Mouse (Mus musculus): ENCODE results near the gene Plcd3. TPM values are rescaled to one million over a fixed set of nuclear protein-coding genes. Genes with fewer than 3 reads are reported as not detected.

Plcd3 gene
- 0.80 and 0.90 TPM in 2 replicates for polyA plus RNA-seq (2014; fragmentation: Nextera tagmentation; extraction: Ambion mirVana)

DNA sequence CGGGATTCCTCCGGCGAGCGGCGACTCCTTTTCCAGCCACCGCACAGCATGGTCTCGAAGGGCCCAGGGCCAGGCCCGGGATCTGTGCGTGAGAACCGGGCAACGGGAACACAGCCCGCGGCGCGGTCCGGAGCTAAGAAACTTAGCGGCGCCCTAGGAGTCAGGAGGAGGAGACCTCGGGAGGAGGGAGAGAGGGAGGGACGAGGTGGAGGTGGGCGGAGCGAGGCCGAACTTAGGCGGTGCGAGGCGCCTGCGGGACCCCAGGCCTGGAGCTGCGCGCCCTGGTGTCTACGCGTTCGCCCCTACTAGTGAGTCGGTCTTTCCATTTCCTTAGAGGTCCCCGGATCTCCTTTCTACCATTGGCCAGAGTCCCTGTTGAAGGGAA, at the start of gene Plcd3, which contains the start of gene Acbd4:
TSS of gene Plcd3 (minus strand) at position 178 of the 385 bp plus-strand sequence.
TSS of gene Acbd4 (plus strand) at position 202 of the 385 bp plus-strand sequence.
- Histone ChIP-seq H3K27ac (ENCODE audit: low read depth, low read length) (no peak within 1 kb of the TSS), H3K36me3 (ENCODE audit: control insufficient read depth, insufficient read depth, low read length) (no peaks in the 10 kb centered on the region), H3K9ac (ENCODE audit: low read length) (peak within 1 kb of the TSS; percentile 45), H3K4me2 (ENCODE audit: low read depth) (peak within 1 kb of the TSS; percentile 74), H3K9me3 (ENCODE audit: control insufficient read depth, low read length) (no peaks in the 10 kb centered on the region), H3K4me3 (ENCODE audit: low read depth, low read length) (peak within 1 kb of the TSS; percentile 43), H3K27me3 (ENCODE audit: control insufficient read depth, insufficient read depth, low read length) (peaks cover 37% of the 10 kb centered on the region), H3K4me1 (ENCODE audit: control insufficient read depth, insufficient read depth, low read length) (peaks cover 8% of the 10 kb centered on the region; the same call in 1 of the 2 replicates)
- DNase-seq (ENCODE audit: low spot score) (peak; percentile 73), ATAC-seq (ENCODE audit: insufficient read depth, low FRiP score, low TSS enrichment) (peak; percentile 40; the same call in 1 of the 2 replicates)
- WGBS, result under 1% methylated on average over 34 of the region's 34 CpGs

DNA sequence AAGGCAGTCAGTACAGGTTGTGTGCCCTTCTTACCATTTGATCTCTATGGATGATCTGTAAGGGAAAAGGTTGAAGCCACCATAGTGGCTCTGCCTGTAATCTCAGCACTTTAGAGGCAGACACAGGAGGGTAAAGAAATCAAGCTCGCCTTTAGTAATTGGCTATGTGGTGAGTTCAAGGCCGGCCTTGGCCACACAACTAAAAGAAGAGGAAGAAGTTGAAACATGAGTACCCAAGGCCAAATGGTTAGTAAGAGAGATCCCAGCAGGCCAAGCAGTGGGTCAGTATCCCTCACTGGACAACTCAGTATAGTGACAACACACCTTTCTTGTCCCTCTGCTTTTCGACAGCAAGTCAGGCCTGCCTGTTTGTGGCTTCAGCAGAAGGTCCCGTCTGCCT, 48.3 kb upstream of the Plcd3 start:
- Histone ChIP-seq H3K36me3 (ENCODE audit: control insufficient read depth, insufficient read depth, low read length) (no peaks in the 10 kb centered on the region), H3K9ac (ENCODE audit: low read length) (no peak overlapping the region), H3K27ac (ENCODE audit: low read depth, low read length) (no peak overlapping the region), H3K4me1 (ENCODE audit: control insufficient read depth, insufficient read depth, low read length) (no peaks in the 10 kb centered on the region), H3K4me3 (ENCODE audit: low read depth, low read length) (no peak overlapping the region), H3K9me3 (ENCODE audit: control insufficient read depth, low read length) (no peaks in the 10 kb centered on the region), H3K27me3 (ENCODE audit: control insufficient read depth, insufficient read depth, low read length) (no peaks in the 10 kb centered on the region), H3K4me2 (ENCODE audit: low read depth) (no peak overlapping the region)
- WGBS, result 89% methylated on average over 4 of the region's 4 CpGs
- DNase-seq (ENCODE audit: low spot score) (no peak), ATAC-seq (ENCODE audit: insufficient read depth, low FRiP score, low TSS enrichment) (no peak)

DNA sequence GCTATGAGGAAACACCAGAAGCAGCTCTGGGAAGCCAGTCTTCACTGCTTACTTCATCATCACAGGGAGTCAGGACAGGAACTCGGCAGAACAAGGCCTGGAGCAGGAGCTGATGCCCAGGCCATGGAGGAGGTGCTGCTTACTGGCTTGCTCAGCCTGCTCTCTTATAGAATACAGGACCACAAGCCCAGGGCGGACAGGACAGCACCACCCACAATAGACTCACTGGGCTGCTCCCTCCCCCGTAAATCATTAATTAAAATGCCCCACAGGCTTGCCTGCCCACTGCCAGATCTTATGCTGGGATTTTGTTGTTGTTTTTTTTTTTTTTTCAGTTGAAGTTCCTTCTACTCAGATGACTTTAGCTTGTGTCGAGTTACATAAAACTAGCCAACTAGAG, 46.3 kb upstream of the Plcd3 start:
- Histone ChIP-seq H3K4me3 (ENCODE audit: low read depth, low read length) (no peak overlapping the region), H3K9me3 (ENCODE audit: control insufficient read depth, low read length) (no peaks in the 10 kb centered on the region), H3K36me3 (ENCODE audit: control insufficient read depth, insufficient read depth, low read length) (no peaks in the 10 kb centered on the region), H3K9ac (ENCODE audit: low read length) (no peak overlapping the region), H3K27ac (ENCODE audit: low read depth, low read length) (no peak overlapping the region), H3K4me1 (ENCODE audit: control insufficient read depth, insufficient read depth, low read length) (no peaks in the 10 kb centered on the region), H3K27me3 (ENCODE audit: control insufficient read depth, insufficient read depth, low read length) (no peaks in the 10 kb centered on the region), H3K4me2 (ENCODE audit: low read depth) (no peak overlapping the region)
- ATAC-seq (ENCODE audit: insufficient read depth, low FRiP score, low TSS enrichment) (no peak), DNase-seq (ENCODE audit: low spot score) (no peak)
- WGBS, result 76% methylated on average over 4 of the region's 4 CpGs

DNA sequence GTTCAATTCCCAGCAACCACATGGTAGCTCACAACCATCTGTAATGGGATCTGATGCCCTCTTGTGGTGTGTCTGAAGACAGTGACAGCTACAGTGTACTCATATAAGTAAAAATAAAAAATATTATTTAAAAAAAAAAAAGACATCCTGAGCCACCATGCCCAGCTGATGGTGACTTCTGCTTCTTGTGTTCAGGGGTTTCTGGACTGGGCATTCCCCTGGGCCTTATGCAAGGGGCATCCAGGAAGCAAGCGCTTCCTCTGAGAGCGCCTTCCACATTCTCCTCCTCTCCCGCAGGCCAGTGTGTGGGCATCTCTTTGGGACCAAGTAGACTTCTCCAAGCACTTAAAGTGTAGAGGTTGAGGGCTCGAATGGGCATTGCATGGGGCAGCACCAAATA, 44.9 kb upstream of the Plcd3 start:
- Histone ChIP-seq H3K36me3 (ENCODE audit: control insufficient read depth, insufficient read depth, low read length) (no peaks in the 10 kb centered on the region), H3K4me2 (ENCODE audit: low read depth) (no peak overlapping the region), H3K4me1 (ENCODE audit: control insufficient read depth, insufficient read depth, low read length) (peaks cover 3% of the 10 kb centered on the region), H3K9ac (ENCODE audit: low read length) (no peak overlapping the region), H3K27me3 (ENCODE audit: control insufficient read depth, insufficient read depth, low read length) (no peaks in the 10 kb centered on the region), H3K4me3 (ENCODE audit: low read depth, low read length) (no peak overlapping the region), H3K27ac (ENCODE audit: low read depth, low read length) (no peak overlapping the region), H3K9me3 (ENCODE audit: control insufficient read depth, low read length) (no peaks in the 10 kb centered on the region)
- DNase-seq (ENCODE audit: low spot score), result no peak
- 95% methylated on average over 4 of the region's 4 CpGs for WGBS
- ATAC-seq (ENCODE audit: insufficient read depth, low FRiP score, low TSS enrichment), result no peak

DNA sequence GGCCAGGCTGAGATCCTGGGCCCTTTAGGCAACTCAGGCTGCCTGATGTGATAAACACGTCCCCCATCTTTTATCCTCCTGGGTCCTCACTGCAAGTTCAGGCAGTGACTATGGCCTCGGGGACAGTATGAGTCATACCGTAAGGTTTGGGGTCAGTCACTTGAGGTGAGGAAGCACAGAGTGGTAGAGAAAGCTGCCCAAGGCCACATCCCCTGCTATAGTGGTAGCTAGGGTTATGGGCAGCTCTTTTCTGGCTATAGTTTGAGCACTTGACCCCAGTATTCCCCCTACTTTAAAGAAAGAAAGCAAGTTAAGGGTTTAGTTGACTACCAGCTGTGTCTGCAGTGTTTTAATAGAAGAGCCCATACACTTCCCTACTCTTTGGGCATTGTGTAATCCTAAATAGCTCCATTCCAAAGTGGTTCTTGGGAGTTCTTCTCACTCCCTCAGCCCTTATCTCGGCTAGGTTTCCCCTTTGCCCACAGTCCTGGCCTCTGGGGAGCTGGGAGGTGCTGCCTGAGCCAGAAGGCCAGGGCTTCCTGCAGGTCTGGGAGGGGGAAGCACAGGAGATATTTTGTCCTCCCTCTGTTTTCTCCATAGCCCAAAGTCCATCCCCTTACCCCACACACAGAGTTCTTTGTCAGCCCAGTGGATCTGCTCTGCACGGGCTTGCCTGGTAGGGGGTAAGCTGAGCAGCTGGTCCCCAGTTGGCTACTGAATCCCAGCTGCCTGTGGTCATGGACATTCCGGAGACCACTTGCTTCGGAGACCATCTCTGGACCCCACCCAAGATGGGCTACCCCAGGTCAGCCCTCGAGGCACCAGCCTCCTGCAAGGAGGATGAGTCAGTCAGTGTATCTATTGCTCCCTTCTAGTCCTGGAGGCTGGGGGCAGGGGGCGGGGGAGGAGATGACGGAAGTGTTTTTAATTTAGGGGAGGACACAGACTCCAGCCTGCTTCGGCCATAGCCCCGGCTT, 43.1 kb upstream of the Plcd3 start:
- ATAC-seq (ENCODE audit: insufficient read depth, low FRiP score, low TSS enrichment) (no peak), DNase-seq (ENCODE audit: low spot score) (no peak)
- H3K4me1 ChIP-seq (ENCODE audit: control insufficient read depth, insufficient read depth, low read length), result peaks cover 3% of the 10 kb centered on the region
- H3K9me3 ChIP-seq (ENCODE audit: control insufficient read depth, low read length), result no peaks in the 10 kb centered on the region
- no peaks in the 10 kb centered on the region for H3K27me3 ChIP-seq (ENCODE audit: control insufficient read depth, insufficient read depth, low read length)
- no peak overlapping the region for H3K27ac ChIP-seq (ENCODE audit: low read depth, low read length)
- H3K9ac ChIP-seq (ENCODE audit: low read length), result no peak overlapping the region
- no peak overlapping the region for H3K4me2 ChIP-seq (ENCODE audit: low read depth)
- 44% methylated on average over 12 of the region's 12 CpGs for WGBS
- no peak overlapping the region for H3K4me3 ChIP-seq (ENCODE audit: low read depth, low read length)
- H3K36me3 ChIP-seq (ENCODE audit: control insufficient read depth, insufficient read depth, low read length), result no peaks in the 10 kb centered on the region

DNA sequence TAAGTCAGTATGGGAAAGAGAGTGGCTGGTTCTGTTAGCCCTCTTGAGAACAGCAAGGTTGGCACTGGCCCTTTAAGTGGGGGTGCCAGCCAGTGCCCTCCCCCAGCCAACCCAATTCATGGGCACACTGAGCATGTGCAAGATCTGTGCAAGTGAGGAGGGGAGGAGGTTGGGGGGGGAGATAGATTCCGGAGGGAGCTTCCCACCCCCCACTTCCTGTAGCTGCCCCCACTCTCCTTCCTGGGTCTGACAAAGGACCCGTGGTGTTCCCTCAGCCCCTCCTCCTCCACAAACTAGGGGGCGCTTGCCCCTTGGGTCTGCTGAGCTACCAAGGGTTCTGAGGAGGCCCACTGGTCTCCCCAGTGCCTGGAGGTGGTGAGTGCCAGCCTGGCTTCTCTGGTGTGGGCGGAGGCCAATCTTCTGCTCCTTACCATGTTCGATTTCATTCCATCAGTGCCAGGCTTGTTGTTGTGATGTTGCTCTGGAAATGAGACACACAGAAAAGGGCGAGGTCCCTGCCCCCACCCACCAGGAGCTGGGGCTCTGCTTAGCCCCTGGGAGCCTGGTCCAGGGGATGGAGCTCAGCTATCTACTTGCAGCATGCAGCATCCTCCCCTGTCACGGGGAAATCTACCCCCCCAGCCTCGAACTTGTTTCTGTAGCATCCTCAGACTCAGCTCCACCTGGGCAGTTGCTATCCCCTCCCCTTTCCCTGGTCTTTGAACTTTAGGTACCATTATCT, 41.2 kb upstream of the Plcd3 start:
- ATAC-seq (ENCODE audit: insufficient read depth, low FRiP score, low TSS enrichment) (no peak; the same call in 1 of the 2 replicates), DNase-seq (ENCODE audit: low spot score) (peak; percentile 38)
- Histone ChIP-seq H3K9ac (ENCODE audit: low read length) (peak overlapping the region; percentile 9), H3K27ac (ENCODE audit: low read depth, low read length) (no peak overlapping the region), H3K36me3 (ENCODE audit: control insufficient read depth, insufficient read depth, low read length) (no peaks in the 10 kb centered on the region), H3K4me2 (ENCODE audit: low read depth) (no peak overlapping the region), H3K4me3 (ENCODE audit: low read depth, low read length) (no peak overlapping the region), H3K4me1 (ENCODE audit: control insufficient read depth, insufficient read depth, low read length) (peaks cover 3% of the 10 kb centered on the region), H3K9me3 (ENCODE audit: control insufficient read depth, low read length) (no peaks in the 10 kb centered on the region), H3K27me3 (ENCODE audit: control insufficient read depth, insufficient read depth, low read length) (no peaks in the 10 kb centered on the region)
- WGBS, result 32% methylated on average over 8 of the region's 8 CpGs

DNA sequence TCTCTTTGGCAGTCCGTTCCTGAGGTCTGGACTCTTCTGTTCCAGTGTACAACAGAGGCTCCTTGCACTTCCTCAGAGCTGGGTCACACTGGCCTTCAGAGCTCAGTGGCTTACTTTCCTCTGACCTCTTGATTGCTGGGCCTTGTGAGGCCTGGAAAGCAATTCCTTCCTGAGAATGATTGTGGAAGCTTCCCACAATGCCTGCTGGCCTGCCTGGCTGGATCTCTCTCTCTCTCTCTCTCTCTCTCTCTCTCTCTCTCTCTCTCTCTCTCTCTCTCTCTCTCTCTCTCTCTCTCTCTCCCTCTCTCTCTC, 40.4 kb upstream of the Plcd3 start:
- ATAC-seq (ENCODE audit: insufficient read depth, low FRiP score, low TSS enrichment), result no peak
- no peaks in the 10 kb centered on the region for H3K9me3 ChIP-seq (ENCODE audit: control insufficient read depth, low read length)
- no peak for DNase-seq (ENCODE audit: low spot score)
- H3K27ac ChIP-seq (ENCODE audit: low read depth, low read length), result no peak overlapping the region
- WGBS, result 42% methylated on average over 1 of the region's 1 CpGs
- no peak overlapping the region for H3K9ac ChIP-seq (ENCODE audit: low read length)
- H3K4me1 ChIP-seq (ENCODE audit: control insufficient read depth, insufficient read depth, low read length), result peaks cover 3% of the 10 kb centered on the region
- no peaks in the 10 kb centered on the region for H3K36me3 ChIP-seq (ENCODE audit: control insufficient read depth, insufficient read depth, low read length)
- H3K4me2 ChIP-seq (ENCODE audit: low read depth), result no peak overlapping the region
- no peak overlapping the region for H3K4me3 ChIP-seq (ENCODE audit: low read depth, low read length)
- no peaks in the 10 kb centered on the region for H3K27me3 ChIP-seq (ENCODE audit: control insufficient read depth, insufficient read depth, low read length)

DNA sequence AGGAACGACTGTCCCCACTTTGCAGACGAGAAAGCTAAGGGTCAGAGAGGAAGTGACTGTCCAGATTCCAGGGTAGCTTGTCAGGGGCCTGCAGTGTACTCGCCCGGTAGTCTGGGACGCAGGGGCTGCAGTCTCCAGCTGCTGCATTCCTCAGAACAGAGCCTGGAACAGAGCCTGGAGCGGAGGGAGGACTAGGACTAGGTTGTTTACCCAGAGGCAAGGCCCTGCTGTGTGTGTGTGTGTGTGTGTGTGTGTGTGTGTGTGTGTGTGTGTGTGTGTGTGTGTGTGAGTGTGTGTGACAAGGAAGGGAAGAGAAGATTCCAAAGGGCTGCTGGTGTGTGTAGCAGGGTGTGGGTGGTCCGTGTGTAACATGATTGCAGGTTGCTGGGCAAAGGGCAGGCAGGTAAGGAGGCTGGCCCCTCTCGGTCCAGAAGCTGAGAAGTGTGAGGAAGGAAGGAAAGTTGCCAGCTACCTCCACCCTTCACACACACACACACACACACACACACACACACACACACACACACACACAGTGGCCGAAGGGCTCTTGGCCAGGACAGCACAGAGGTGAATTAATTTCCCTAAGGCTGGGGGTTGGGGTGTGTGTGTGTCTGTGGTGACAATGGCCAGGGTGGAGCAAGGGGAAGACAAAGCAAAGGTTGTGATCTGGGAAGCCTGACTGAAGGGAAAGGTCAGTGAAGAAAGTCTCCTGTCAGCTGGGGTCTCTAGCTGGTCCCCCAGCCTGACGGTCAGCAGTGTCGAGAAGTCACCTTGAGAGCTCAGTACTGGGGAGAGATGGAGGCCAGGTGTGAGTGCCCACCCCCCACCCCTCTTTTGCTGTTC, 39.9 kb upstream of the Plcd3 start:
- Histone ChIP-seq H3K4me3 (ENCODE audit: low read depth, low read length) (no peak overlapping the region), H3K9ac (ENCODE audit: low read length) (no peak overlapping the region), H3K27me3 (ENCODE audit: control insufficient read depth, insufficient read depth, low read length) (no peaks in the 10 kb centered on the region), H3K27ac (ENCODE audit: low read depth, low read length) (no peak overlapping the region), H3K4me2 (ENCODE audit: low read depth) (no peak overlapping the region), H3K36me3 (ENCODE audit: control insufficient read depth, insufficient read depth, low read length) (no peaks in the 10 kb centered on the region), H3K4me1 (ENCODE audit: control insufficient read depth, insufficient read depth, low read length) (peaks cover 3% of the 10 kb centered on the region), H3K9me3 (ENCODE audit: control insufficient read depth, low read length) (no peaks in the 10 kb centered on the region)
- 39% methylated on average over 11 of the region's 11 CpGs for WGBS
- ATAC-seq (ENCODE audit: insufficient read depth, low FRiP score, low TSS enrichment), result no peak
- no peak for DNase-seq (ENCODE audit: low spot score)
